Mouse (Mus musculus) hindbrain, embryonic 10.5 days (tissue): ENCODE measurements around the gene Bcl6. TPM values are rescaled to one million over a fixed set of nuclear protein-coding genes. Genes with fewer than 3 reads are reported as not detected.

Source experiments
- DNase-seq: peaks from one replicate; pipeline ENCODE4 v3.0.0-alpha.2; 2017; ENCODE audit warnings: low spot score
- H3K27ac ChIP-seq: fragments of 300-500 bp; sonication (generic); 2 replicates; pipeline ENCODE4 v1.5.1; 2016; ENCODE audit warnings: mild to moderate bottlenecking, moderate library complexity
- H3K27me3 ChIP-seq: fragments of 300-500 bp; sonication (generic); 2 replicates; pipeline ENCODE4 v1.6.1; 2016; ENCODE audit warnings: mild to moderate bottlenecking; ENCODE audit not compliant: poor library complexity, insufficient read depth, severe bottlenecking
- H3K36me3 ChIP-seq: fragments of 300-500 bp; sonication (generic); 2 replicates; pipeline ENCODE4 v1.6.1; 2016; ENCODE audit warnings: mild to moderate bottlenecking, moderate library complexity
- H3K4me1 ChIP-seq: fragments of 300-500 bp; sonication (generic); replicated peaks from 2 replicates; pipeline ENCODE4 v1.6.1; 2016; ENCODE audit warnings: mild to moderate bottlenecking
- H3K4me3 ChIP-seq: fragments of 300-500 bp; sonication (generic); 2 replicates; pipeline ENCODE4 v1.5.1; 2016; ENCODE audit warnings: mild to moderate bottlenecking, moderate library complexity
- H3K9me3 ChIP-seq: fragments of 300-500 bp; sonication (generic); 2 replicates; pipeline ENCODE4 v1.6.1; 2016; ENCODE audit warnings: mild to moderate bottlenecking, moderate library complexity
- WGBS: fragments of 180-500 bp; shearing (Covaris S2); methylation state at CpG from one replicate; pipeline ENCODE4 v1.1.7; 2016; 5-methylcytosine and 5-hydroxymethylcytosine counted together
- polyA plus RNA-seq: library from polyadenylated mRNA; unstranded; fragments of >200 nt; fragmentation: Nextera tagmentation; extraction: Ambion mirVana; gene quantifications from 2 replicates; pipeline ENCODE4 v1.2.1, GENCODE M21; 2016

The Bcl6 gene
- polyA plus RNA-seq, result 0.16 and 0.19 TPM in 2 replicates

DNA sequence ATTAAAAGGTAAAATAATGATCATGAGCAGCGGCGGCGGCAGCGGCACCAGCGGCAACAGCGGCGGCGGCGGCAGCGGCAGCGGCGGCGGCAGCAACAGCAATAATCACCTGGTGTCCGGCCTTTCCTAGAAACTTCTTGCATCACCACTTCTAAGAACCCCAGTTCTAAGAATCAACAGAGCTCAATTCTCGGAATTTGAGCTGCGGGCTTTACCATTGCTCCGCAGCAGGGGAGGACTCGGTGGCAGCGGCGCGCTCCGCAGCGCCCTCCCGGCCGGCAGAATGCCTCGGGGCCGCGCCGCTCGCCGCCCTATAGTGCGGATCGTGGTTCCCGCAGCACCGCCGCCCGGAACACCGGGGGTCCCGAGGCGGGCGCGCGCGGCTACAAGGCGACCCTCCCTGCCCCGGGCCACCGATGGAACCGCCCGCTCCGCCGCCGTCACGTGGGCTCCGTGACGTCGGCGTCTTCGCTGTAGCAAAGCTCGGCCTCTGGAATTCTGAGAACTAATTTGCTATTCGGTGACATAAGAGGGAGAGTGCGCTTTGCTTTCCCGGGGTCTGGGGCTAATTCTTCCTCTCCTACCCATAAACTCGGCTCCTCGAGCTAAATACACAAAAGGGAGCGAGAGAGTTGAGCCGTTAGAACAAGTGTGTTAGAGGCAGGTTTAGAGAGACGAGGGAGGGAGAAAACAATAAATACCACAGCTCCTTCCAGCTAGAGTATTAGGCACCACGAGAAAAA, at the start of gene Bcl6, which contains the start of gene Gm37419:
Gene Bcl6, minus strand, starts transcription at position 387 of the 743 bp plus-strand sequence.
Gene Gm37419, plus strand, starts transcription at position 17 of the 743 bp plus-strand sequence.
- Histone ChIP-seq H3K9me3 (no peaks in the 10 kb centered on the region), H3K4me3 (peak within 1 kb of the TSS; percentile 78), H3K27ac (peak within 1 kb of the TSS; percentile 99), H3K36me3 (no peaks in the 10 kb centered on the region), H3K27me3 (peaks cover 50% of the 10 kb centered on the region), H3K4me1 (peaks cover 42% of the 10 kb centered on the region)
- under 1% methylated on average over 68 of the region's 68 CpGs for WGBS
- DNase-seq, result peak; percentile 86

DNA sequence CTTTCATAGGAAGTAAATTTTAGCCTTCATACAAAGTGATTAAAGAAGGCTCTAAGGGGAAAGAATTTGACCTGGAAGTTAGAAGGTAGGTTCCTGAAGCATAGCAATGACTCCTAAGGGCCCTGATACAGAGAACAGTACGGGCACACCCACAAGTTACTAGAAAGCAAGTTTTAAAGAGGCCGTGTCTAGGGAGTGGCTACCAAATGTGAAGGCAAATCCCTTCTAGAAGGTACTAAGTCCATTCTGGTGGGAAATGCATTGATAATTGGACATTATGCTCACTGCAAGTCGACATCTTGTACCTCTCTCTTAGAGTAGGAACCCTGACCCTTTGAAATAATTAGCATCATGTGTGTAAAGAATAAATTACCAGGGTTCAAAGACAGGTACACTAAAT, 47.7 kb upstream of the Bcl6 start:
- DNase-seq, result no peak
- H3K27me3 ChIP-seq, result no peaks in the 10 kb centered on the region
- no peaks in the 10 kb centered on the region for H3K9me3 ChIP-seq
- no peaks in the 10 kb centered on the region for H3K36me3 ChIP-seq
- H3K27ac ChIP-seq, result no peak overlapping the region
- H3K4me3 ChIP-seq, result no peak overlapping the region
- WGBS, result 93% methylated on average over 3 of the region's 3 CpGs
- no peaks in the 10 kb centered on the region for H3K4me1 ChIP-seq

- DNase-seq, result no peak
- Histone ChIP-seq H3K36me3 (no peaks in the 10 kb centered on the region), H3K9me3 (no peaks in the 10 kb centered on the region), H3K4me1 (no peaks in the 10 kb centered on the region), H3K4me3 (no peak overlapping the region), H3K27me3 (no peaks in the 10 kb centered on the region), H3K27ac (no peak overlapping the region)
Measured at GRCm38 (mm10) chr16:24035767-24036166, 47.1 kb upstream of the Bcl6 start.

DNA sequence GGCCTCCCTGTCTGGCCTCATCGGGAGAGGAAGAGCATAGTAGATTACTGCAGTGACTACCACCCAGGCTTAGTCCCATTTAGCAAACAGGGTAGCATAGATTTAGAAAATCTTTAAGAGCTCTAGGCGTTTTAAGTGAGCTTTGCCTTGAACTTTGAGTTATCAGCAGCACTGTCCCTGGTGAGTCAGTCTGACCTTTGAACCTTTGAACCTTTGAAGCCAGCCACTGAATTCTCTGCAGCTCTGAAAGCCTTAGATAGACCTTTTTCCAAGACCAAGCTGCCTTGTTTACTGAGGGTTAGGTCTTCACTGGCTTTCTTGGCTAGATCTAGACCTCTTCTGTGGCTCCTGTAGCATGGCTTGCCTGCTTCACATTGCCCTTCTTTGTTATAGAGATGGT, 45.8 kb upstream of the Bcl6 start:
- no peak for DNase-seq
- H3K4me3 ChIP-seq, result no peak overlapping the region
- no peaks in the 10 kb centered on the region for H3K9me3 ChIP-seq
- no peak overlapping the region for H3K27ac ChIP-seq
- 67% methylated on average over 2 of the region's 2 CpGs for WGBS
- H3K27me3 ChIP-seq, result no peaks in the 10 kb centered on the region
- no peaks in the 10 kb centered on the region for H3K4me1 ChIP-seq
- H3K36me3 ChIP-seq, result no peaks in the 10 kb centered on the region

- H3K4me1 ChIP-seq, result no peaks in the 10 kb centered on the region
- H3K27me3 ChIP-seq, result no peaks in the 10 kb centered on the region
- no peak overlapping the region for H3K27ac ChIP-seq
- no peak for DNase-seq
- WGBS, result 85% methylated on average over 5 of the region's 5 CpGs
- no peak overlapping the region for H3K4me3 ChIP-seq
- H3K9me3 ChIP-seq, result no peaks in the 10 kb centered on the region
- H3K36me3 ChIP-seq, result no peaks in the 10 kb centered on the region
Measured at GRCm38 (mm10) chr16:24033259-24033658, 44.6 kb upstream of the Bcl6 start.

DNA sequence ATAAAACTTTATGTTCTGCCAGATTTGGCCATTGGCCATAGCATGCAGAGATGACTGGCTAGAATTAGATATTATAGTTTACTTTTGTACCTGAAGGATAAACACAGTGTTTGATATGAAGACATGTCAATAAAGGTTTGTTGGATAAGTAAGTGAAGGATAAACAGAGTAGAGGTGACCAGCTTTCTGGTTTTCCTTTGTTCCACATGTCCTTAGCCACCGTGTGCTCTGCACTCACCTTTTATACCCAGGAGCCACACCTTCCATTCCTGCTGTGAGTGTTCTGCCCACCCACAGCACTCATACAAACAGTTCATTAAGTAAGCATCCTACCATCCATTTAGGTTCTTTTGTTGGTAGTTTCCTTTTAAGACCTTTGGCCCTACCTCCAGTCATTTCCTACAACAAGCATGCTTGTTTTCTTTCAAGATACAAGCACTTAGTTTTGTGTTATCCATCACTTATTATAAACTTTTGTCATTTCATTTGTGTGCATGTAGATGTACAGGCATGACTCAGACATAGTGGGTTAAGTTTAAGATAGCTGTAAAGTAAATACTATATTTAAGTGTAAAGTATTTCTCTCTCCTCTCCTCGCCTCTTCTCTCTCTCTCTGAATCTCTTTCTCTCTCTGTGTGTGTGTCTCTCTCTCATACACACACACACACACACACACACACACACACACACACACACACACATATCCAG, 41.5 kb upstream of the Bcl6 start:
- Histone ChIP-seq H3K4me3 (no peak overlapping the region), H3K36me3 (no peaks in the 10 kb centered on the region), H3K4me1 (no peaks in the 10 kb centered on the region), H3K9me3 (no peaks in the 10 kb centered on the region), H3K27me3 (no peaks in the 10 kb centered on the region), H3K27ac (no peak overlapping the region)
- WGBS, result 67% methylated on average over 2 of the region's 2 CpGs
- no peak for DNase-seq

DNA sequence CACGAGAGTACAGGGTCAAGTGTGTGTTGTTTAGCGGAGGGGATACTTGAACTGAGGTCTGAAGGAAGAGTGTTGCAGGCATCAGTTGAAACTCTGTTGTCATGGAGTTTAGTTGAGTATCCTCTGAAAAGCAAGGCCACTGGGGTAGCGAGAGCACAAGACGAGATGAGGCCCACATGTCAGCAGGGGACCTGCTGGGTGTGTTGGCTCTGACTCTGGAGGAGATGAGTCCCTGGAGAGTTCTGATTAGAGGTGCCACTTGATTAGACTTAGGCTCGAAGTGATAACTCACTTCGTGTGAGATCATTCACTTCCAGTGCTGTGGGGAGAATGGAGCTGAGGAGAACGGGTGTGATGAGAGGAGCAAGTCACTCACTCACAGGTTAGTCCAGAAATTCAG, 36.8 kb upstream of the Bcl6 start:
- H3K36me3 ChIP-seq, result no peaks in the 10 kb centered on the region
- DNase-seq, result no peak
- H3K27me3 ChIP-seq, result no peaks in the 10 kb centered on the region
- H3K4me3 ChIP-seq, result no peak overlapping the region
- H3K27ac ChIP-seq, result no peak overlapping the region
- no peaks in the 10 kb centered on the region for H3K9me3 ChIP-seq
- 75% methylated on average over 7 of the region's 7 CpGs for WGBS
- no peaks in the 10 kb centered on the region for H3K4me1 ChIP-seq

DNA sequence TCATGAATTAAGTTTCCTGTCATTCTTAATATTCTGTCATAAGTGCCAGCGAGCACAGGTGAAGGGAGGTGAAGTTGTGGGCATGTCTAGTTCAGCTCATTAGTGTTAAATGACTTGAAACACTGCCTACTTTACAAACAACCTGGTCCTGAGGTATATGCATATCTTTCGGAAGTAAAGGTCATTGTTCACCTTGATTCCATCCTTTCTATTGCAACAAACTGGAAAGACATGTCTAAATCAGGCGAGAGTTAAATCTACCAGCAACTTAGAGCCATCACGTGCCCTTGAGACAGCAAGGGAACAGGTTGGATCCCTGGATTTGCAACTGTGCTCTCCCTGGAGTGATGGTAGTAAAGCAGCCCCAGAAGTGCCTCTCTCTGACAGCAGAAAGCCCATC, 34.0 kb upstream of the Bcl6 start:
- no peaks in the 10 kb centered on the region for H3K9me3 ChIP-seq

DNA sequence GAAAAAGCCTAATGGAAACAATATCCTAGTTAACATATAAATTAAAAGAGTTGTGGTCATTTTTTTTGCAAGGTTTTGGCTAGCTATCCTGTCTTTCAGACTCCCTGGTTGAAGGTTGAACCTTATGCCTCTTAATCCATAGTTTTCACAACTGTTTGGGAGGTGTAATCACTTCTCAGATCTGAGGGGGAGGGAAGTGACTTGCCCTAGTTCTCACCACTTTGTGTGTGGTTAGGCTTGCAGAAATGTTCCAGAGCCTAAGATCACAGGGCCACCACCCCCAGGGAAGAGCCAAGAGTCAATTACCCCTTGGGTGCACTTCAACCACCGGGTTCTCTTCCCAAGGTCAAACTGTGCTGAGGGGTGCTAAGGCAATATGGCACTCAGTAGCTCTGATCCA, 33.1 kb upstream of the Bcl6 start:
- WGBS, result 83% methylated on average over 1 of the region's 1 CpGs
- H3K4me1 ChIP-seq, result 0 out of 2 replicates have a peak, but pooled peaks cover 2% of the 10 kb centered on the region
- H3K27me3 ChIP-seq, result no peaks in the 10 kb centered on the region
- no peak overlapping the region for H3K4me3 ChIP-seq
- H3K9me3 ChIP-seq, result no peaks in the 10 kb centered on the region
- DNase-seq, result no peak
- no peak overlapping the region for H3K27ac ChIP-seq
- H3K36me3 ChIP-seq, result no peaks in the 10 kb centered on the region

More for the DNA sequence above, 34.0 kb upstream of the Bcl6 start:
- no peaks in the 10 kb centered on the region for H3K36me3 ChIP-seq
- H3K27ac ChIP-seq, result no peak overlapping the region
- WGBS, result 88% methylated on average over 4 of the region's 4 CpGs
- H3K27me3 ChIP-seq, result no peaks in the 10 kb centered on the region
- DNase-seq, result no peak
- H3K4me3 ChIP-seq, result no peak overlapping the region
- H3K4me1 ChIP-seq, result no peaks in the 10 kb centered on the region

GRCm38 (mm10) chr16:24016742-24017141, 28.1 kb upstream of the Bcl6 start:
- Histone ChIP-seq H3K27ac (no peak overlapping the region), H3K9me3 (no peaks in the 10 kb centered on the region), H3K27me3 (no peaks in the 10 kb centered on the region), H3K4me1 (0 out of 2 replicates have a peak, but pooled peaks cover 7% of the 10 kb centered on the region), H3K36me3 (no peaks in the 10 kb centered on the region), H3K4me3 (no peak overlapping the region)
- no peak for DNase-seq
- WGBS, result 74% methylated on average over 5 of the region's 5 CpGs

DNA sequence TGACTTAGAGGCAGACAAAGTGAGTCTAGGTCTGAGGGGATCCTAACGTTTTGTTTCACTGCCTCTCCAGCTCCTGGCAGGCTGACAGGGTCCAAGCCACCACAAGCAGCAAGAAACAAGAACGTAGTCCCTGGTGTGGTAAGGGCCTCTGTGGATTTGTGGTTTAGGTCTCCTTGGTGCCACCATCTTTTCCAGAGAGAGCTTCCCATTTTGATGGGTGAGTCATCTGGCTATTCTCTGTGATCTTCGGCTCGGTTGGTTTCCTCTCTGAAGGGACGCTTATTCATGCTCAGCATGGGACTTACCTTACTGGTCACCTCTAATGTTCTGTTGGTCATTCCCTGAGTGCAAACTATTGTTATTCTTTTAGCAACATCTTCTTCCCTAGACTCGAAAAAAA, 27.6 kb upstream of the Bcl6 start:
- 49% methylated on average over 6 of the region's 6 CpGs for WGBS
- no peak overlapping the region for H3K27ac ChIP-seq

DNA sequence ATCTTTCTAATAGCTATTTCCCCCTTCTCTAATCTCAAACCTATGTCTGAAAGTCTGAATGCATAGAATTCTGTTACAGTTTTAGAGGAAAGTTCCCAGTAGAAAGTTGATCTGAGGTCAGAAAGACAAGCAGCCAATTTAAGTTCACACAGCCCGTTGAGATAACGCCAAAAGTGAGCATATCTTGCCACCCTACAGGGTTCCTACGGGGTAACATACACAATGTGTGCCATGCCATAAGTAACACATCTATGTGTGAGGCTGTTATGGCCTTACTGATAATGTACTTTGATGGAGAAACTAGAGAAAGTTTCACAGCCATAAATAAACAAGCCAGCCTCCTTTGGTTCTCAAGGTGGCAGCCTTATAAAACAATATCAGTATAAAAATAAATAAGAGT, 25.7 kb upstream of the Bcl6 start:
- DNase-seq, result no peak
- 86% methylated on average over 3 of the region's 3 CpGs for WGBS

More for the DNA sequence above, 27.6 kb upstream of the Bcl6 start:
- no peak for DNase-seq
- H3K9me3 ChIP-seq, result no peaks in the 10 kb centered on the region
- no peaks in the 10 kb centered on the region for H3K36me3 ChIP-seq
- 0 out of 2 replicates have a peak, but pooled peaks cover 7% of the 10 kb centered on the region for H3K4me1 ChIP-seq
- no peak overlapping the region for H3K4me3 ChIP-seq
- no peaks in the 10 kb centered on the region for H3K27me3 ChIP-seq

DNA sequence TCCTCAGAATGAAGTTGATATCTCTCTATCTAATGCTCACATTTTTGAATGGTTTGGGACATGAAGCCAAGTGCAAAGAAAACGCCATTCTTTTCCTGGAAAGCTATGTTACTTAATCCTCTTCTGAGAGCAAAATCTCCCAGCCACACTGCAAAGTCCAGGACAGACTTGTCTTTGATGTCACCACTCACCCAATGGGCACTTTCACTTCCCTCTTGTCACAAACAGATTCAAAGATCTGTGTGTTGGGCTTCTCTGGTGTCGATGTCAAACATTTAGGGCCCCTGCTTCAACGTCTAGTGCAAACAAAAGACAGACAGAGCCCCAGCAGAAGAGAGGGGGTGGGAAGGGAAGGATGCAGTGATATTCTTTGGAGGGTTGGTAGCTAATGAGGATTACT, 23.4 kb upstream of the Bcl6 start:
- no peaks in the 10 kb centered on the region for H3K9me3 ChIP-seq
- H3K4me1 ChIP-seq, result 0 out of 2 replicates have a peak, but pooled peaks cover 7% of the 10 kb centered on the region
- no peak overlapping the region for H3K4me3 ChIP-seq
- WGBS, result 60% methylated on average over 3 of the region's 3 CpGs
- no peaks in the 10 kb centered on the region for H3K27me3 ChIP-seq
- no peak overlapping the region for H3K27ac ChIP-seq
- no peak for DNase-seq
- no peaks in the 10 kb centered on the region for H3K36me3 ChIP-seq

More for the DNA sequence above, 25.7 kb upstream of the Bcl6 start:
- Histone ChIP-seq H3K4me1 (0 out of 2 replicates have a peak, but pooled peaks cover 7% of the 10 kb centered on the region), H3K9me3 (no peaks in the 10 kb centered on the region), H3K27ac (no peak overlapping the region), H3K4me3 (no peak overlapping the region), H3K27me3 (no peaks in the 10 kb centered on the region), H3K36me3 (no peaks in the 10 kb centered on the region)
